Mouse (Mus musculus): Measurements from ENCODE around the gene Rpl36a. TPM values are rescaled to one million over a fixed set of nuclear protein-coding genes. Genes with fewer than 3 reads are reported as not detected.

Gene Rpl36a
- total RNA-seq, 1 experiment from 2014 or later, result 329 TPM

GRCm38 (mm10) chrX:134599922-134600565, 14.6 kb downstream of the Rpl36a start:
- no peak for DNase-seq

GRCm38 (mm10) chrX:134600659-134601379, 15.4 kb downstream of the Rpl36a start, which contains the start of the genes Gla and Hnrnph2:
TSS of gene Gla (minus strand) at chrX:134601125.
TSS of gene Hnrnph2 (plus strand) at chrX:134601179.
- DNase-seq, result peak; percentile 88

GRCm38 (mm10) chrX:134601380-134602120, 16.1 kb downstream of the Rpl36a start:
- no peak for DNase-seq

- DNase-seq, result no peak
Measured at GRCm38 (mm10) chrX:134609472-134609871, 24.0 kb downstream of the Rpl36a start.

DNA sequence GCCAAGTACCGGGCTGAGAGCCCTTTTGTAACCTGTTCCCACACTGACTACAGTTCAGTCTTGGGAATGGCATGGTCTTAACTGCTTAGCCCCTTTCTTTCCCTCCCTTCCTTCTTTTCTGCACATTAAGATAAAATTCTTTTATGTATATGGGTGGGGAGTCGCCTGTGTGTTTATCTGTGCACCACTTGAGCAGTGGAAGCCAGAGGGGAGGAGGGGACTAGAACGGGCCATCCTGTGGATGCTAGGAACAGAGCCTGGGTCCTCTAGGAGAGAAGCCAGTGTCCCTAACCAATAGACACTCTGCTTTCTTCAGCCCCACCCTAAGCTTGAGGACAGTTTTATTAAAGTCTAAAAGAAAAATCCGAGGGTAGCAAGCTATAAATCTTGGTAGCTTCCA, 25.5 kb downstream of the Rpl36a start:
- DNase-seq, result no peak

GRCm38 (mm10) chrX:134612285-134612959, 27.0 kb downstream of the Rpl36a start:
- DNase-seq, result peak; percentile 76

- DNase-seq, result peak; percentile 24
Measured at GRCm38 (mm10) chrX:134614306-134614705, 28.9 kb downstream of the Rpl36a start.

- no peak for DNase-seq
Measured at GRCm38 (mm10) chrX:134619695-134620094, 34.2 kb downstream of the Rpl36a start.

DNA sequence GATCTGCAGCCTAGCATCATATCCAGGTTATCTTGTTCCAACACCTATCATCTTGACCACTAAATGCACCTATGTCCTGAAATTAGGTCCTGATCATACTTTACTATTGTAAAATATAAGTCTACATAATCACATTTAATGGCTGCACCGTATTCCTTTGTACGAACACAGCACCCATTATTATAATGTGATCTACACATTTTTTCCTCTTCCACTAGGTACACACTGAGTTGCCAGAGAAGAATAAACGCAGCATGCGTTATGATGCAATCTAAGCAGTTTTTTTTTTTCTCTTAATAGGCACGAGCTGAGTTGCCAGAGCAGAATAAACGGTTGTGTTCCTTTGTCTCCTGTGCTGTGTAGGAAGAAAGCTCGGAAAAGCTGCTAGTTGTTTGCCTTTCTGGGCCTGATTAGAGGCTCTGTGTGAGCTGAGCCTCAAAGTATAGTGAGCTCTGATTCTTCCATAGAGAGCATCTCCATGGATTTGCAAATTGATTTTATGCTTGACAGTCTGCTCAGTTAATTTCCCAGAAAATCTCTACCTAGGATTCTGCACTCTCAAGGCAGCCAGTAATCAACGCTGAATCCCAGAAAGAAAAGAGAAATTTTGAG, 34.9 kb downstream of the Rpl36a start:
- no peak for DNase-seq

DNA sequence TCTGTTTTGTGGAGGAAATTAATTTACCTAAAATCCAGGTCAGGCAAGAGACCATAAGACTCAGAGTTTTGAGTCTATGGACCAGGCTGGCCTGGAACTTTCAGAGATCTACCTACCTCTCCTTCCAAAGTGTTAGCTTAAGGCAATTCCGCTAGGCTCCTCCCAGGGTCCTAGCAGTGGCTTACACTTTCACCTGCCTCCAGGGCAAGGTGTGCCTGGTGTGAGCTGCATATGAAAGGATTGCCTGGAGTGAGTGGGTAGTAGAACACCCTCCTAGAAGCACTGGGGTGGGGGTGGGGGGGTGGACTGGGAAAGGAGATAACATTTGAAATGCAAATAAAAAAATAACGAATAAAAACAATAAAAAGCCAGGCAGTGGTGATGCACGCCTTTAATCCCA, 36.2 kb downstream of the Rpl36a start:
- DNase-seq, result no peak

- no peak for DNase-seq
Measured at GRCm38 (mm10) chrX:134623350-134623749, 37.9 kb downstream of the Rpl36a start.

GRCm38 (mm10) chrX:134628200-134628599, 42.7 kb downstream of the Rpl36a start:
- DNase-seq, result no peak

GRCm38 (mm10) chrX:134632710-134633109, 47.3 kb downstream of the Rpl36a start:
- no peak for DNase-seq

DNA sequence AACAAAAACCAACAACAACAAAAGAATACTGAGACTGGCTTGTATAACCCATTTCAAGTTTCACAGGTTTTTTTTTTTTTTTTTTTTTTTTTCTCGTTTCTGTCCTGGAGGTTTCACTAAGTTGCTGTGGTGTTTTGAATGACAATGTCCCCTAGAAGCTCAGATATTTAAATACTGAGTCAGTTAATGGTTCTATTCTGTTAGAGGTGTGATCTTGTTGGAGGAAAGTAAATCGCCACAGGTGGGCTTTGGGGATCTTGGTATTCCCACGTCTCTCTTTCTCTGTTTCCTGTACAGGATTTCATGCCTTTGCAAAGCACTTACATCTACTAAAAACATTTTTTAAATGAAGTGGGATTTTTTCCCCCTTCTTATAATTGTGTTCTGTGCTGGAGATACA, 49.7 kb downstream of the Rpl36a start:
- DNase-seq, result no peak

- no peak for DNase-seq
Measured at GRCm38 (mm10) chrX:134635860-134636259, 50.4 kb downstream of the Rpl36a start.

Other genes with a start within 250 kb of the Rpl36a start
- 0.41 and 0.53 TPM in 2 replicates for gene Drp2, start 181.1 kb upstream of the Rpl36a start, total RNA-seq (2021)
- gene Taf7l, start 109.2 kb upstream of the Rpl36a start, total RNA-seq (2021), result not detected in 2 replicates
- 52.4 and 53.2 TPM in 2 replicates for gene Timm8a1, start 43.8 kb upstream of the Rpl36a start, total RNA-seq (2021)
- 2.1 and 4.7 TPM in 2 replicates for gene Btk, start 2.1 kb upstream of the Rpl36a start, total RNA-seq (2021)
- gene Gla, start 15.5 kb downstream of the Rpl36a start, total RNA-seq (2021), result 5.8 and 7.0 TPM in 2 replicates
- 96.9 and 100 TPM in 2 replicates for gene Hnrnph2, start 15.5 kb downstream of the Rpl36a start, total RNA-seq (2021)
- 13.9 and 15.5 TPM in 2 replicates for gene Armcx4, start 100.9 kb downstream of the Rpl36a start, total RNA-seq (2021)
- 18.6 and 19.3 TPM in 2 replicates for gene Armcx1, start 132.3 kb downstream of the Rpl36a start, total RNA-seq (2021)
- 7.3 and 11.3 TPM in 2 replicates for gene Armcx6, start 165.8 kb downstream of the Rpl36a start, total RNA-seq (2021)
- gene Armcx3, start 170.9 kb downstream of the Rpl36a start, total RNA-seq (2021), result 37.9 and 40.6 TPM in 2 replicates
- 47.2 and 48.4 TPM in 2 replicates for gene Armcx2, start 223.6 kb downstream of the Rpl36a start, total RNA-seq (2021)